Mouse (Mus musculus) G1E (cell line): Measurements from ENCODE around the gene Rfpl4.

Experiments
- CTCF ChIP-seq: IDR thresholded peaks from 2 replicates; pipeline ENCODE4 v1.5.1; 2012; ENCODE audit warnings: low read depth, low read length, inconsistent platforms, mixed read lengths
- GATA1 ChIP-seq: IDR thresholded peaks from 2 replicates; pipeline ENCODE4 v1.6.1; 2012; ENCODE audit warnings: borderline replicate concordance, low read length, inconsistent platforms, mixed read lengths
- GATA2 ChIP-seq: IDR thresholded peaks from 2 replicates; pipeline ENCODE4 v1.6.1; 2012; ENCODE audit warnings: low read depth, low read length, inconsistent platforms, borderline replicate concordance
- TAL1 ChIP-seq: conservative IDR thresholded peaks from 2 replicates; pipeline ENCODE4 v1.6.1; 2012; ENCODE audit warnings: low read depth, low read length, inconsistent platforms, mixed read lengths

DNA sequence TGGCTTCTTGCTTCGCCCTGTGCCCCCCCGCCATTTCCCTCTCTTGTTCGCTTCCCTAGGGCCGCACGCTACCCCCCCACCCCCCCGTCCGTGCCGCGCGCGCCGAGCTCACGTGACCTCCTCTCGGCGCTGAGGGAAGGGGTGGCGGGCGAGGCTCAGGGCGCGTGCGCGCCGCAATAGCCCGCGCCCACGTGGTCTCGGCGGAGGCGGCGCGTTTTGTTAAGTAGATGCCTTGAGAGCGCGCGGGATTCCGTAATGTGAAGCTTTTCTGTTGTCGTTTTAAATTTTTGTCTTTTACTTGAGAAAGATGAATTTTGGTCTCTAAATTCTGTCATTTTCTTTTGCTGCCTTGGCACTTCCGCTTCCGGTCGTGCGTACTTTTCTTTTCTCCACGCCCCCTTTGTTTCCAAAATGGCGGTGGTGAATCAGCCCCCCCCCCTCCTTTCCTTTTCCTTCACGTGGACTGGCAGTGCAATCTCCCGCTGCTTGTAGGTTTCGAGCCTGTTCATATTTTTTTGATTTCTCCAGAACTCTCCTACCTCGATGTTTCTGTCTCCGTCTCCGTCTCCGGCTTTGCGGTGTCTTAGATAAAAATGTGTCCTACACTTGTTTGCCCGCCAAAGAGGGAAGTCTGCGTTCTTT is 54.3 kb downstream of the Rfpl4 start:
- TF ChIP-seq CTCF (no peak), GATA1 (no peak), GATA2 (no peak), TAL1 (no peak)
